Mouse (Mus musculus) hindbrain, embryonic 10.5 days (tissue): Measurements from ENCODE around the gene Cryzl1. TPM values are rescaled to one million over a fixed set of nuclear protein-coding genes. Genes with fewer than 3 reads are reported as not detected.

Experiments
- DNase-seq: peaks from one replicate; pipeline ENCODE4 v3.0.0-alpha.2; 2017; ENCODE audit warnings: low spot score
- H3K27ac ChIP-seq: fragments of 300-500 bp; sonication (generic); 2 replicates; pipeline ENCODE4 v1.5.1; 2016; ENCODE audit warnings: mild to moderate bottlenecking, moderate library complexity
- H3K27me3 ChIP-seq: fragments of 300-500 bp; sonication (generic); 2 replicates; pipeline ENCODE4 v1.6.1; 2016; ENCODE audit warnings: mild to moderate bottlenecking; ENCODE audit not compliant: poor library complexity, insufficient read depth, severe bottlenecking
- H3K36me3 ChIP-seq: fragments of 300-500 bp; sonication (generic); 2 replicates; pipeline ENCODE4 v1.6.1; 2016; ENCODE audit warnings: mild to moderate bottlenecking, moderate library complexity
- H3K4me1 ChIP-seq: fragments of 300-500 bp; sonication (generic); replicated peaks from 2 replicates; pipeline ENCODE4 v1.6.1; 2016; ENCODE audit warnings: mild to moderate bottlenecking
- H3K4me3 ChIP-seq: fragments of 300-500 bp; sonication (generic); 2 replicates; pipeline ENCODE4 v1.5.1; 2016; ENCODE audit warnings: mild to moderate bottlenecking, moderate library complexity
- H3K9me3 ChIP-seq: fragments of 300-500 bp; sonication (generic); 2 replicates; pipeline ENCODE4 v1.6.1; 2016; ENCODE audit warnings: mild to moderate bottlenecking, moderate library complexity
- WGBS: fragments of 180-500 bp; shearing (Covaris S2); methylation state at CpG from one replicate; pipeline ENCODE4 v1.1.7; 2016; 5-methylcytosine and 5-hydroxymethylcytosine counted together
- polyA plus RNA-seq: library from polyadenylated mRNA; unstranded; fragments of >200 nt; fragmentation: Nextera tagmentation; extraction: Ambion mirVana; gene quantifications from 2 replicates; pipeline ENCODE4 v1.2.1, GENCODE M21; 2016

Gene Cryzl1
- polyA plus RNA-seq, 1 experiment from 2014 or later, result 71.6 TPM

GRCm38 (mm10) chr16:91761761-91762160, 33.0 kb upstream of the Cryzl1 start:
- Histone ChIP-seq H3K9me3 (no peaks in the 10 kb centered on the region), H3K27me3 (no peaks in the 10 kb centered on the region), H3K4me3 (no peak overlapping the region), H3K4me1 (peaks cover 53% of the 10 kb centered on the region), H3K27ac (no peak overlapping the region), H3K36me3 (peaks cover 16% of the 10 kb centered on the region)
- DNase-seq, result no peak
- 91% methylated on average over 3 of the region's 3 CpGs for WGBS

DNA sequence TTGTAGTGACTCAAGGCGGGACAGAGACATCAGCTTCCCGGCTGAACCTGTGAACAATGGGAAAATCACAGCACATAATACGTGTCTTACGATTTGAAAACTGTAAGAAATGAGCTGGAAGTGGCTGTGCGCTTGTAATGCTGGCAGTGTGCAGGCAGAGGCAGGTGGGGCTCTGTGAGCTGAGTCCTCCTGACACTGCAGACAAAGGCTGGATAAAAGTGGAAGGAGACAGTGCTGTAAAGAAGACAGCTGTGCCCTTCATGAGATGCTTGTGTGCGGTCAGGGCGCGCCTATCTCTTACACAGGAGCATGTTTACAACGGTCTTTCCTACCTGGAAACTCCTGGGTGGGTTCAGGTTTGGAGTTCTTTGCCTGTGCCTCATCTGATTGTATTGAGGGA, 32.4 kb upstream of the Cryzl1 start:
- Histone ChIP-seq H3K4me3 (no peak overlapping the region), H3K36me3 (peaks cover 22% of the 10 kb centered on the region), H3K4me1 (peaks cover 47% of the 10 kb centered on the region), H3K27ac (no peak overlapping the region), H3K27me3 (no peaks in the 10 kb centered on the region), H3K9me3 (no peaks in the 10 kb centered on the region)
- no peak for DNase-seq
- WGBS, result 93% methylated on average over 9 of the region's 9 CpGs

GRCm38 (mm10) chr16:91754957-91755356, 26.2 kb upstream of the Cryzl1 start:
- Histone ChIP-seq H3K27me3 (no peaks in the 10 kb centered on the region), H3K27ac (no peak overlapping the region), H3K4me1 (0 out of 2 replicates have a peak, but pooled peaks cover under 1% of the 10 kb centered on the region), H3K36me3 (peaks cover 34% of the 10 kb centered on the region), H3K9me3 (no peaks in the 10 kb centered on the region), H3K4me3 (no peak overlapping the region)
- DNase-seq, result no peak
- WGBS, result 92% methylated on average over 6 of the region's 6 CpGs

DNA sequence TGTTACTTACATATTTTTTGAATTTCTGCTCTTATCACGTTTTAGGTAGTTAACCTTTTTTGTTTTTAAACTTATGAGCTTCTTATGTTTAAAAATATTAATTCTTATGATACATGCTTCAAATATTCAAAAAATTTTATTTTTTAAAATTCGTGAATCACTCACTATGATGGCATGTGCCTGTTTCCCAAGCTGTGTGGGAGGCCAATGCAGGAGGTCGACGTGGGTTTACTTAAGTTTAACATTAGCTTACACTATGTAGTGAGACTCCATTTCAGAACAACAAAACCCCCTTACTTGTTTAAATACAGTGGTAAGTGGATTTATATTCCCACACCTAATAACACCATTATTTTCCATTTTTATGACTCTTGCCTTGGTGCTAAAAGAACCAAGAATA, 24.8 kb upstream of the Cryzl1 start:
- H3K27ac ChIP-seq, result no peak overlapping the region
- H3K27me3 ChIP-seq, result no peaks in the 10 kb centered on the region
- no peaks in the 10 kb centered on the region for H3K4me1 ChIP-seq
- H3K36me3 ChIP-seq, result peaks cover 42% of the 10 kb centered on the region
- H3K4me3 ChIP-seq, result no peak overlapping the region
- WGBS, result 90% methylated on average over 4 of the region's 4 CpGs
- DNase-seq, result no peak
- no peaks in the 10 kb centered on the region for H3K9me3 ChIP-seq

GRCm38 (mm10) chr16:91751644-91752385, 23.0 kb upstream of the Cryzl1 start:
- H3K36me3 ChIP-seq, result peaks cover 48% of the 10 kb centered on the region
- 80% methylated on average over 13 of the region's 13 CpGs for WGBS
- no peaks in the 10 kb centered on the region for H3K27me3 ChIP-seq
- 0 out of 2 replicates have a peak, but pooled peaks cover 2% of the 10 kb centered on the region for H3K4me1 ChIP-seq
- H3K4me3 ChIP-seq, result no peak overlapping the region
- DNase-seq, result no peak
- H3K9me3 ChIP-seq, result no peaks in the 10 kb centered on the region
- H3K27ac ChIP-seq, result no peak overlapping the region

GRCm38 (mm10) chr16:91747567-91747966, 18.8 kb upstream of the Cryzl1 start:
- no peak for DNase-seq
- H3K27ac ChIP-seq, result no peak overlapping the region
- peaks cover 33% of the 10 kb centered on the region for H3K36me3 ChIP-seq
- H3K4me1 ChIP-seq, result peaks cover 21% of the 10 kb centered on the region
- H3K4me3 ChIP-seq, result no peak overlapping the region
- 85% methylated on average over 6 of the region's 6 CpGs for WGBS
- H3K9me3 ChIP-seq, result no peaks in the 10 kb centered on the region
- no peaks in the 10 kb centered on the region for H3K27me3 ChIP-seq

DNA sequence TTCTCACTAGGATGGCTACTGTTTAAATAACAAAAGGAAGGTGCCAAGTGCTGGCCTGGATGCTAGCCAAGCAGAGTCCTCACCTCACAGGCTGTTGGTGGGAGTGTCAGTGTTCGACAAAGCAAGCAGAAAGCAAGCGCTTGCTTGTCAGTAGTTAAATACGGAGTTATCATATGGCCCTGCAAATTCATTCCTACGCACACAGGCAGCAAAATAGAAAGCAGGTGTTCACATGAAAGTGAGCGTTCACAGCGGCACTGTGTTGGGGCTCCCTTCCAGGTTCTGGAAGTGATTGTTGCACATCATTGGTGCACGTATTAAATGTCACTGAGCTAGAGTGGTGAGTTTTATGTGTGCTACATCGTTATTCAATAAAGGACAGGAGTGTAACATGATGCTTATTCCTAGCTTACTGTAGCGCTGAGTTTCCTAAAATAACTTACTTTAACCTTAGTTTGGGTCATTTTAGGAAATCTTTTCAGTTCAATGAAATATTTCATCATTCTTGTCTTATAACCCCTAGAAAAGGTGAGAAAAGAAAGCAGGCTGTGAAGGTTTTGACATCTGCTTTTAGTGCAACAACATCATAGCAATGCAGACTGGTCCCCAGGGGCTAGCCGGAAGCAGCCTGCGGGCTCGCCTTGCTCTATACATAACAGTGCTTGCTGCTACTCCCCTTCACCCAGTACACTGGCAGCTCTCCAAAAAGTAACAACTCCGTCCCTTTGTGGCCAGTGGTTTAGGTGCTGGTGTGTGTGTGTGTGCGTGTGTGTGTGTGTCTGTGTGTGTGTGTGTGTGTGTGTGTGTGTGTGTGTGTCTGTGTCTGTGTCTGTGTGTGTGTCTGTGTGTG, 17.6 kb upstream of the Cryzl1 start:
- no peak overlapping the region for H3K4me3 ChIP-seq
- no peaks in the 10 kb centered on the region for H3K9me3 ChIP-seq
- DNase-seq, result no peak
- H3K4me1 ChIP-seq, result peaks cover 24% of the 10 kb centered on the region
- 66% methylated on average over 14 of the region's 14 CpGs for WGBS
- H3K27ac ChIP-seq, result no peak overlapping the region
- peaks cover 29% of the 10 kb centered on the region for H3K36me3 ChIP-seq
- H3K27me3 ChIP-seq, result no peaks in the 10 kb centered on the region

- Histone ChIP-seq H3K36me3 (peaks cover 23% of the 10 kb centered on the region), H3K4me1 (peaks cover 48% of the 10 kb centered on the region), H3K9me3 (no peaks in the 10 kb centered on the region), H3K4me3 (no peak overlapping the region), H3K27me3 (no peaks in the 10 kb centered on the region), H3K27ac (no peak overlapping the region)
- no peak for DNase-seq
- 82% methylated on average over 7 of the region's 7 CpGs for WGBS
These were observed 14.3 kb upstream of the Cryzl1 start for GRCm38 (mm10) chr16:91743055-91743454.

DNA sequence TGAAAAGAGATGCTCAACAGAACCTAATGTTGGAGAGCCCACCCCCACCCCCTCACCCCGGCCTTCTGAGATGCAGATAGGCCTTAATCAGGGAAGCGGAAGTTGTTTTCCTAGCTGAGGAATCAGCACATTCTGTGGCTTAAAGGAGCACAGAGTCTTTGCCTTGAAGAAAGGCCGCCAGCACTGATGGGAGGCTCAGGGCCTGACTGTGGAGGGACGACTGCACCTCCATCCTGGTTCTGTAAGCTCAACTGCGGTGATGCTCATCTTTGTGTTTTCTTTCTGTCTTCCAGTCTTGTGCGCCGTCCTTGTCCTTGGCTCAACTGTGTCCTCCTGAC, 12.1 kb upstream of the Cryzl1 start:
- H3K9me3 ChIP-seq, result no peaks in the 10 kb centered on the region
- 62% methylated on average over 7 of the region's 7 CpGs for WGBS
- peaks cover 18% of the 10 kb centered on the region for H3K36me3 ChIP-seq
- H3K4me1 ChIP-seq, result peaks cover 62% of the 10 kb centered on the region
- H3K4me3 ChIP-seq, result no peak overlapping the region
- DNase-seq, result no peak
- peak overlapping the region; percentile 59 for H3K27ac ChIP-seq
- H3K27me3 ChIP-seq, result no peaks in the 10 kb centered on the region

GRCm38 (mm10) chr16:91740184-91740917, 11.6 kb upstream of the Cryzl1 start:
- DNase-seq, result no peak
- peak overlapping the region; percentile 59 for H3K27ac ChIP-seq
- no peaks in the 10 kb centered on the region for H3K27me3 ChIP-seq
- H3K4me3 ChIP-seq, result no peak overlapping the region
- 70% methylated on average over 8 of the region's 8 CpGs for WGBS
- H3K4me1 ChIP-seq, result peaks cover 62% of the 10 kb centered on the region
- peaks cover 18% of the 10 kb centered on the region for H3K36me3 ChIP-seq
- no peaks in the 10 kb centered on the region for H3K9me3 ChIP-seq

GRCm38 (mm10) chr16:91738505-91738904, 9.7 kb upstream of the Cryzl1 start:
- H3K4me1 ChIP-seq, result peaks cover 65% of the 10 kb centered on the region
- WGBS, result 92% methylated on average over 6 of the region's 6 CpGs

DNA sequence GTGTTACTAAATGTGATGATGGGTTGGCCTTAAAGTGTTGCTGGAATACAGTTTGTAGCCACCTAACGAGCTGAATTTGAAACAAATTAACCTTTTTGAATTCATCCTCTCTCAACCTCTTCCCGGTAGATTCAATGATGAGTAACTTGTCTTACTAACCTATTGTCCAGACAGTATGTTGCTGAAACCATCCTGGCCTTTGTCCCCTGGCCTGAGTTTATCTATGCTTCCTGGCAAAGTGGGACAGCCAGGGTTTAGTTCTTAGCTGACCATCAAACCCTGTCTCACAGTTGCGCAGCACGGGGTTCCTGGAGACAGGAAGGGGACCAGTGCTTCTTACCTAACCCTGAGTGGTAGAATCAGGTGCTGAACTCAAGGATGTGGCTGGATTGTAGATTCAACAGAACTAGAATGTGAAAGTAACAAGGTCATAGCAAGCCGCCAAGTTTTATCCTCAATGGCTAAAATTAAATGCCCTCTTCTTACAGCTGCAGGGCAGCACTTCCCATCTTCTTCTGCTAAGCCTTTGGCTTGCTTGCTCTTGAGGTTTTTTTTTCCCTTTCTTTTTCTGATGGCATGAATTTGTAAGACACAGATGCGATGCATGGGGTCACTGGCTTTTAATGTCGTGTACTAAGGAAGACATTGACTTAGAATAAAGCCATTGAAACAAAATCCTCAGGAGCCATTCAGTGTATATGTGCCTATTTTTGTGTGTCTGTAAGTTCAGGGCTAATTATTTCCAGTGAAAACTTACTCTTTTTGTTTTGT, 7.5 kb upstream of the Cryzl1 start:
- Histone ChIP-seq H3K4me1 (peaks cover 74% of the 10 kb centered on the region), H3K27me3 (no peaks in the 10 kb centered on the region), H3K9me3 (no peaks in the 10 kb centered on the region), H3K27ac (no peak overlapping the region), H3K36me3 (peaks cover 10% of the 10 kb centered on the region), H3K4me3 (no peak overlapping the region)
- DNase-seq, result no peak
- 82% methylated on average over 7 of the region's 7 CpGs for WGBS

More at GRCm38 (mm10) chr16:91738505-91738904, 9.7 kb upstream of the Cryzl1 start:
- DNase-seq, result no peak
- no peak overlapping the region for H3K27ac ChIP-seq
- no peaks in the 10 kb centered on the region for H3K9me3 ChIP-seq
- peaks cover 13% of the 10 kb centered on the region for H3K36me3 ChIP-seq
- no peak overlapping the region for H3K4me3 ChIP-seq
- H3K27me3 ChIP-seq, result no peaks in the 10 kb centered on the region
